Mouse (Mus musculus): Measurements from ENCODE around the gene Rel.

Rel gene

GRCm38 (mm10) chr11:23688060-23688459, 82.7 kb downstream of the Rel start:
- in situ Hi-C loops (cut with MboI, MseI) = no loop called here
